Mouse (Mus musculus) thymus, adult 2 months (tissue): ENCODE data around the gene Mlec. TPM values are rescaled to one million over a fixed set of nuclear protein-coding genes. Genes with fewer than 3 reads are reported as not detected.

Experiments
- DNase-seq: peaks from one replicate; pipeline ENCODE4 v3.0.0; 2021
- H3K27ac ChIP-seq: fragments of 200-500 bp; 2 replicates; pipeline ENCODE4 v1.5.1; 2012; ENCODE audit warnings: low read length, control low read depth; ENCODE audit not compliant: control insufficient read depth, insufficient read depth
- H3K27me3 ChIP-seq: fragments of 200-500 bp; 2 replicates; pipeline ENCODE4 v1.6.1; 2012; ENCODE audit warnings: mild to moderate bottlenecking, low read length, moderate library complexity, mixed read lengths; ENCODE audit not compliant: control insufficient read depth, insufficient read depth
- H3K36me3 ChIP-seq: fragments of 200-500 bp; 2 replicates; pipeline ENCODE4 v1.6.1; 2012; ENCODE audit warnings: mild to moderate bottlenecking, low read length, moderate library complexity; ENCODE audit not compliant: control insufficient read depth, insufficient read depth
- H3K4me1 ChIP-seq: fragments of 200-500 bp; replicated peaks from 2 replicates; pipeline ENCODE4 v1.6.1; 2012; ENCODE audit warnings: low read length; ENCODE audit not compliant: control insufficient read depth, insufficient read depth
- H3K4me3 ChIP-seq: fragments of 200-500 bp; 2 replicates; pipeline ENCODE4 v1.5.1; 2012; ENCODE audit warnings: mild to moderate bottlenecking, low read length, control low read depth, moderate library complexity; ENCODE audit not compliant: control insufficient read depth, insufficient read depth
- CTCF ChIP-seq: fragments of 200-500 bp; IDR thresholded peaks from 2 replicates; pipeline ENCODE4 v1.5.1; 2012; ENCODE audit warnings: mild to moderate bottlenecking, control low read depth, low read length, moderate library complexity, borderline replicate concordance; ENCODE audit not compliant: control insufficient read depth, poor library complexity, insufficient read depth; ENCODE audit errors: extremely low read depth
- POLR2A ChIP-seq: fragments of 200-500 bp; IDR thresholded peaks from 2 replicates; pipeline ENCODE4 v1.6.1; 2012; ENCODE audit warnings: mild to moderate bottlenecking, low read length, control low read depth, moderate library complexity; ENCODE audit not compliant: control insufficient read depth, poor library complexity, insufficient read depth; ENCODE audit errors: extremely low read depth
- WGBS: fragments of 180-500 bp; shearing (Covaris S2); methylation state at CpG from one replicate; pipeline ENCODE4 v1.1.7; 2018; 5-methylcytosine and 5-hydroxymethylcytosine counted together
- polyA plus RNA-seq: library from polyadenylated mRNA; depleted of rRNA; stranded (reverse); fragments of >200 nt; gene quantifications from 2 replicates; pipeline ENCODE4 v1.2.3, GENCODE M21; 2012

Mlec gene
- polyA plus RNA-seq, 1 experiment, result 95.0 TPM

- no peak for DNase-seq
- 89% methylated on average over 4 of the region's 4 CpGs for WGBS
- H3K4me1 ChIP-seq, result peaks cover 2% of the 10 kb centered on the region
- H3K27me3 ChIP-seq, result no peaks in the 10 kb centered on the region
- no peak for TF ChIP-seq POLR2A
- TF ChIP-seq CTCF, result no peak
- H3K27ac ChIP-seq, result no peak overlapping the region
- H3K4me3 ChIP-seq, result no peak overlapping the region
- no peaks in the 10 kb centered on the region for H3K36me3 ChIP-seq
Measured at GRCm38 (mm10) chr5:115139124-115139523, 18.9 kb downstream of the Mlec start.

GRCm38 (mm10) chr5:115134234-115135165, 23.5 kb downstream of the Mlec start, which contains the start of gene Unc119b:
Unc119b (minus strand) TSS chr5:115134975.
- Histone ChIP-seq H3K36me3 (no peaks in the 10 kb centered on the region), H3K27me3 (no peaks in the 10 kb centered on the region), H3K27ac (no peak within 1 kb of the TSS), H3K4me3 (peak within 1 kb of the TSS; percentile 90), H3K4me1 (peaks cover 22% of the 10 kb centered on the region)
- peak; percentile 93 for DNase-seq
- TF ChIP-seq POLR2A (peak; percentile 40; the same call in 1 of the 2 replicates), CTCF (no peak)
- WGBS, result under 1% methylated on average over 81 of the region's 81 CpGs

- TF ChIP-seq CTCF, result no peak
- no peak for TF ChIP-seq POLR2A
- Histone ChIP-seq H3K4me3 (peak overlapping the region; percentile 20), H3K36me3 (no peaks in the 10 kb centered on the region), H3K27me3 (no peaks in the 10 kb centered on the region), H3K27ac (peak overlapping the region; percentile 26; the same call in 1 of the 2 replicates), H3K4me1 (peaks cover 22% of the 10 kb centered on the region)
- DNase-seq, result no peak
- WGBS, result 54% methylated on average over 6 of the region's 6 CpGs
Measured at GRCm38 (mm10) chr5:115133358-115134066, 24.5 kb downstream of the Mlec start.

GRCm38 (mm10) chr5:115132465-115132864, 25.5 kb downstream of the Mlec start:
- TF ChIP-seq POLR2A (no peak), CTCF (no peak)
- Histone ChIP-seq H3K27ac (no peak overlapping the region), H3K27me3 (no peaks in the 10 kb centered on the region), H3K4me3 (no peak overlapping the region), H3K36me3 (peaks cover 5% of the 10 kb centered on the region; the same call in 1 of the 2 replicates), H3K4me1 (peaks cover 23% of the 10 kb centered on the region)
- 85% methylated on average over 8 of the region's 8 CpGs for WGBS
- DNase-seq, result no peak

- Histone ChIP-seq H3K4me1 (peaks cover 36% of the 10 kb centered on the region), H3K36me3 (peaks cover 12% of the 10 kb centered on the region), H3K27me3 (no peaks in the 10 kb centered on the region), H3K27ac (no peak overlapping the region), H3K4me3 (no peak overlapping the region)
- 95% methylated on average over 6 of the region's 6 CpGs for WGBS
- DNase-seq, result no peak
- TF ChIP-seq POLR2A, result no peak
Measured at GRCm38 (mm10) chr5:115129328-115129727, 28.7 kb downstream of the Mlec start.

- Histone ChIP-seq H3K27me3 (no peaks in the 10 kb centered on the region), H3K4me1 (peaks cover 20% of the 10 kb centered on the region), H3K27ac (0 out of 2 replicates have a peak overlapping the region, but pooled peaks have one; percentile 5), H3K4me3 (no peak overlapping the region), H3K36me3 (peaks cover 12% of the 10 kb centered on the region)
- TF ChIP-seq CTCF (no peak), POLR2A (no peak)
- 95% methylated on average over 22 of the region's 22 CpGs for WGBS
- no peak for DNase-seq
Measured at GRCm38 (mm10) chr5:115127421-115128179, 30.4 kb downstream of the Mlec start.
